Mouse (Mus musculus): Measurements from ENCODE around the gene Ccdc34. TPM values are rescaled to one million over a fixed set of nuclear protein-coding genes. Genes with fewer than 3 reads are reported as not detected.

Gene Ccdc34
- polyA plus RNA-seq, 1 experiment from 2014 or later: 40.0 TPM

- no peak for DNase-seq (ENCODE audit: low spot score)
Measured at GRCm38 (mm10) chr2:109995061-109995460, 22.6 kb upstream of the Ccdc34 start.

- DNase-seq (ENCODE audit: low spot score): no peak
Measured at GRCm38 (mm10) chr2:109996411-109996810, 21.2 kb upstream of the Ccdc34 start.

- no peak for DNase-seq (ENCODE audit: low spot score)
Measured at GRCm38 (mm10) chr2:110004668-110005067, 12.9 kb upstream of the Ccdc34 start.

GRCm38 (mm10) chr2:110005164-110005563, 12.5 kb upstream of the Ccdc34 start:
- no peak for DNase-seq (ENCODE audit: low spot score)

GRCm38 (mm10) chr2:110005596-110006239, 11.9 kb upstream of the Ccdc34 start:
- DNase-seq (ENCODE audit: low spot score): no peak

GRCm38 (mm10) chr2:110007423-110008267, 10.0 kb upstream of the Ccdc34 start:
- DNase-seq (ENCODE audit: low spot score): no peak

GRCm38 (mm10) chr2:110009449-110009848, 8.2 kb upstream of the Ccdc34 start:
- no peak for DNase-seq (ENCODE audit: low spot score)

GRCm38 (mm10) chr2:110012184-110012725, 5.4 kb upstream of the Ccdc34 start:
- no peak for DNase-seq (ENCODE audit: low spot score)

GRCm38 (mm10) chr2:110017087-110017486, 530 bp upstream of the Ccdc34 start:
- DNase-seq (ENCODE audit: low spot score): no peak

- no peak for DNase-seq (ENCODE audit: low spot score)
Measured at GRCm38 (mm10) chr2:110019656-110020055, 2.0 kb downstream of the Ccdc34 start.

GRCm38 (mm10) chr2:110020430-110020829, 2.8 kb downstream of the Ccdc34 start:
- no peak for DNase-seq (ENCODE audit: low spot score)

GRCm38 (mm10) chr2:110036265-110036664, 18.6 kb downstream of the Ccdc34 start:
- DNase-seq (ENCODE audit: low spot score): no peak

- DNase-seq (ENCODE audit: low spot score): no peak
Measured at GRCm38 (mm10) chr2:110036665-110037064, 19.0 kb downstream of the Ccdc34 start.

GRCm38 (mm10) chr2:110037221-110037620, 19.6 kb downstream of the Ccdc34 start:
- DNase-seq (ENCODE audit: low spot score): no peak

GRCm38 (mm10) chr2:110038341-110038740, 20.7 kb downstream of the Ccdc34 start:
- DNase-seq (ENCODE audit: low spot score): no peak

GRCm38 (mm10) chr2:110042861-110043760, 25.5 kb downstream of the Ccdc34 start:
- no peak for DNase-seq (ENCODE audit: low spot score)

- no peak for DNase-seq (ENCODE audit: low spot score)
Measured at GRCm38 (mm10) chr2:110058424-110058823, 40.8 kb downstream of the Ccdc34 start.

- DNase-seq (ENCODE audit: low spot score): no peak
Measured at GRCm38 (mm10) chr2:110063131-110063530, 45.5 kb downstream of the Ccdc34 start.

- no peak for DNase-seq (ENCODE audit: low spot score)
Measured at GRCm38 (mm10) chr2:110068916-110069315, 51.3 kb downstream of the Ccdc34 start.

GRCm38 (mm10) chr2:110073023-110073422, 55.4 kb downstream of the Ccdc34 start:
- no peak for DNase-seq (ENCODE audit: low spot score)

All from thymus, postnatal 0 days (tissue).